Mouse (Mus musculus) heart, adult 2 months (tissue): ENCODE measurements at regions not wholly inside any gene's neighbourhood (a gene's known extent, or its start where the extent isn't known, plus 50 kb on each side); places are given as distances from the start of the nearest gene placed in this dataset.

Source experiments
- DNase-seq, 2 experiments: peaks; one replicate each; pipeline ENCODE4 v3.0.0; 2021
- H3K27ac ChIP-seq: fragments of 200-600 bp; 2 replicates; pipeline ENCODE4 v1.8.1; 2022
- H3K27me3 ChIP-seq: fragments of 200-500 bp; 2 replicates; pipeline ENCODE4 v1.6.1; 2012; ENCODE audit warnings: mild to moderate bottlenecking, low read length, inconsistent platforms, mixed read lengths; ENCODE audit not compliant: control insufficient read depth, insufficient read depth
- H3K36me3 ChIP-seq: fragments of 200-500 bp; 2 replicates; pipeline ENCODE4 v1.6.1; 2012; ENCODE audit warnings: low read length, inconsistent platforms; ENCODE audit not compliant: control insufficient read depth, insufficient read depth
- H3K4me1 ChIP-seq: fragments of 200-500 bp; 2 replicates; pipeline ENCODE4 v1.6.1; 2011; ENCODE audit warnings: low read length; ENCODE audit not compliant: control insufficient read depth, insufficient read depth
- H3K4me3 ChIP-seq: fragments of 200-600 bp; 2 replicates; pipeline ENCODE4 v1.8.1; 2022
- H3K79me2 ChIP-seq: fragments of 200-500 bp; replicated peaks from 2 replicates; pipeline ENCODE4 v1.6.1; 2012; ENCODE audit warnings: mild to moderate bottlenecking, inconsistent platforms, low read length, moderate library complexity, mixed read lengths; ENCODE audit not compliant: control insufficient read depth, insufficient read depth
- H3K9ac ChIP-seq: fragments of 200-500 bp; 2 replicates; pipeline ENCODE4 v1.6.1; 2012; ENCODE audit warnings: low read depth, mild to moderate bottlenecking, control low read depth, inconsistent platforms, low read length, mixed read lengths
- CTCF ChIP-seq: fragments of 200-600 bp; IDR thresholded peaks from 2 replicates; pipeline ENCODE4 v1.8.1; 2022; ENCODE audit warnings: antibody characterized with exemption, mild to moderate bottlenecking, moderate library complexity
- EP300 ChIP-seq: fragments of 200-500 bp; IDR thresholded peaks from 2 replicates; pipeline ENCODE4 v1.6.1; 2011; ENCODE audit warnings: low read depth, low read length, control low read depth; ENCODE audit not compliant: insufficient read depth
- POLR2A ChIP-seq: fragments of 200-500 bp; IDR thresholded peaks from 2 replicates; pipeline ENCODE4 v1.6.1; 2011; ENCODE audit warnings: mild to moderate bottlenecking, low read depth, low read length, control low read depth; ENCODE audit not compliant: insufficient read depth
- WGBS: fragments of 180-500 bp; shearing (Covaris S2); methylation state at CpG from one replicate; pipeline ENCODE4 v1.1.7; 2018; 5-methylcytosine and 5-hydroxymethylcytosine counted together
- intact Hi-C: fragments of 180-260 bp; cut with DNase I; formaldehyde crosslinking; loops from one replicate; pipeline ENCODE4 v1.15.1; 2025

- DNase-seq: no peak
- Histone ChIP-seq H3K36me3 (no peaks in the 10 kb centered on the region), H3K79me2 (no peaks in the 10 kb centered on the region), H3K4me1 (no peaks in the 10 kb centered on the region), H3K27me3 (no peaks in the 10 kb centered on the region), H3K4me3 (no peak overlapping the region; the same call in 1 of the 2 replicates), H3K27ac (no peak overlapping the region), H3K9ac (no peak overlapping the region)
- WGBS: 31% methylated on average over 14 of the region's 14 CpGs
- intact Hi-C loops: no loop called here
- TF ChIP-seq POLR2A: no peak
- no peak for TF ChIP-seq CTCF
- TF ChIP-seq EP300: no peak
Observed at GRCm38 (mm10) chr1:120963477-120964178, 361.4 kb downstream of the En1 start.

DNA sequence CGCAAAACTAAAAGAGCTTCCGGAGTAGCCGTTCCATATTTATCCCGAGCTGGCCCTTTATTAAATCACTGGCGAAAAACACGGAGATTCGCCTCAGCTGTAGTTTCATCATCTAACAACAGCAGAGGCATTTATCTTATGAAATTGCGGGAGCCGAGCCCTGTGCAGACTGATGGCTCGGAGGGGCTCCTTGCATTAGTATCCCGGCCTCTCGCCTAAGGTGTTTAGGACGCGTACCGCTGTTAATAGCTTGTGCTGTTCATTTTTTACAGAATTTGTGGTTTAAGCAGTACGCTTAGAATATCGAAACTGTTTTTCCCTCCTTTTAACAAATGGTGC, 361.9 kb downstream of the En1 start:
- TF ChIP-seq CTCF (no peak), POLR2A (no peak), EP300 (no peak)
- 51% methylated on average over 17 of the region's 17 CpGs for WGBS
- H3K27me3 ChIP-seq: no peaks in the 10 kb centered on the region
- DNase-seq: no peak
- no peak overlapping the region for H3K9ac ChIP-seq
- H3K27ac ChIP-seq: no peak overlapping the region
- no peaks in the 10 kb centered on the region for H3K36me3 ChIP-seq
- intact Hi-C loops: no loop called here
- no peaks in the 10 kb centered on the region for H3K4me1 ChIP-seq
- H3K4me3 ChIP-seq: no peak overlapping the region; the same call in 1 of the 2 replicates
- H3K79me2 ChIP-seq: no peaks in the 10 kb centered on the region

DNA sequence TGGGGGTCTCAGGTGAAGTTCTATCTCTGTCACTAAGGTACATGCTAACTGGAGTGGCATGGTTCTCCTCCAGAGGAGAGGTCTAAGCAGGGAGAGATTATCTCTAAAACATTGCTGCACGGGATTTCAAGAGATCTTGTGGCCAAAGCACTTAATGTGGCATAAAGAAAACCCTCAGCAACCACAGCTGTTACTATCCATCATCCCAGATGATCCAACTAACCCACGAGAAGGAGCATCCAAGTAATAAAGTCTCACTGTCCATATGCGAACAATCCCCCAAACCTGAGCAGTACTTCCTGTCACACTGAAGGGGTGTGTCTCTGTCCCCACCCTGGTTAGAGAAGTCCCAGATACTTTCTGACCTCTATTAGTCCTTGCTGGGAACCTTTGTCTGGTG, 363.9 kb downstream of the En1 start:
- no peak overlapping the region for H3K4me3 ChIP-seq
- no peak overlapping the region for H3K9ac ChIP-seq
- H3K27me3 ChIP-seq: no peaks in the 10 kb centered on the region
- no peaks in the 10 kb centered on the region for H3K36me3 ChIP-seq
- 56% methylated on average over 3 of the region's 3 CpGs for WGBS
- H3K79me2 ChIP-seq: no peaks in the 10 kb centered on the region
- H3K4me1 ChIP-seq: no peaks in the 10 kb centered on the region
- intact Hi-C loops: no loop called here
- H3K27ac ChIP-seq: no peak overlapping the region
- DNase-seq: no peak
- TF ChIP-seq CTCF: no peak
- TF ChIP-seq EP300: no peak
- TF ChIP-seq POLR2A: no peak

DNA sequence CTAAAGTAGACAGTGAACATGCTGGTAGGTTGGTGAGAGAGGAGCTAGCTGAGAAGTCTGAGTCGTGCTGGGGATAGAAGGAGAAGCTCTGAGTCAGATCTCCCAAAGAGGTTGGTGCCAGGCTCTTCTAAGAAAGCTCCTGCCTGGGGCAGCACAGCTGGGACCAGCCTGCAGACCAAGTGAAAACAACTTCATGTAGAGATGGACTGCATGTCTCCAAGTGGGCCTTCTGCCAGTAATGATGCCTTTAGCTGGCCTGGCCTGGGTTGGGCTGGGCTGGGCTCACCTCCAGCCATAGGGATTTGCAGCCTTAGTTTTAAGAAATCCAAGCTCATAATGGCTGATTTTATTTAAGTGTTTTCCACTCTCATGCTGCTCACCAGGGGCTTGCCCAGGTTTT, 357.7 kb downstream of the Insig2 start:
- TF ChIP-seq CTCF: no peak
- no peak for TF ChIP-seq EP300
- TF ChIP-seq POLR2A: no peak
- no peak overlapping the region for H3K9ac ChIP-seq
- H3K27me3 ChIP-seq: no peaks in the 10 kb centered on the region
- no peaks in the 10 kb centered on the region for H3K79me2 ChIP-seq
- H3K4me1 ChIP-seq: no peaks in the 10 kb centered on the region
- WGBS: 55% methylated on average over 1 of the region's 1 CpGs
- no peak overlapping the region for H3K4me3 ChIP-seq
- H3K27ac ChIP-seq: no peak overlapping the region
- DNase-seq: peak; percentile 45 to 48
- no peaks in the 10 kb centered on the region for H3K36me3 ChIP-seq
- intact Hi-C loops: no loop called here

DNA sequence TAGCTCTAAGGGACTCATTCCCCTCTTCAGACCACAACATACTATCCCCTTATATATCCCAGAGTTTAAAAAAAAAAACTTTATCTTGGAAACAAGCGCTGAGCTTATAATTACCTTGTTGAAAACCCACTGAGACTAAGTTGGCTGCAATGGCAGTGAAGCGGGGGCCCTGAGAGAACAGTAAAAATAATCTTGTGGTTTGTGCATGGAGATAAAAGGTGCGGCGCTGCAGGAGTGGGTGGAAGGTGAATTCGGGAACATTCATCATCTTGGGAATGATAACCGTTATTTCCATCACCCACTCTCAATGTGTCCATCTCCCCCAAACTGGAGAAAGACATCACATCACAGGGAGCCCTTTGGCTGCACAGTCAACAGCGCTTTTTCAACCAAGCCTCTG, 327.9 kb downstream of the Insig2 start:
- Histone ChIP-seq H3K27me3 (no peaks in the 10 kb centered on the region), H3K9ac (no peak overlapping the region), H3K4me1 (no peaks in the 10 kb centered on the region), H3K27ac (no peak overlapping the region), H3K36me3 (no peaks in the 10 kb centered on the region), H3K4me3 (no peak overlapping the region), H3K79me2 (no peaks in the 10 kb centered on the region)
- DNase-seq: no peak
- 80% methylated on average over 7 of the region's 7 CpGs for WGBS
- no peak for TF ChIP-seq EP300
- TF ChIP-seq POLR2A: no peak
- TF ChIP-seq CTCF: no peak
- intact Hi-C loops: no loop called here

GRCm38 (mm10) chr1:121005198-121005597, 327.2 kb downstream of the Insig2 start:
- TF ChIP-seq EP300 (no peak), CTCF (no peak)
- H3K9ac ChIP-seq: no peak overlapping the region
- no peak overlapping the region for H3K27ac ChIP-seq
- H3K4me3 ChIP-seq: no peak overlapping the region
- no peaks in the 10 kb centered on the region for H3K27me3 ChIP-seq
- H3K4me1 ChIP-seq: no peaks in the 10 kb centered on the region
- intact Hi-C loops: no loop called here
- H3K36me3 ChIP-seq: no peaks in the 10 kb centered on the region
- DNase-seq: peak in 1 of 2 experiments; percentile 25
- 15% methylated on average over 3 of the region's 3 CpGs for WGBS
- H3K79me2 ChIP-seq: no peaks in the 10 kb centered on the region
